Mouse (Mus musculus): Measurements from ENCODE around the gene Acss3.

- TF ChIP-seq CTCF (IDR thresholded peaks at IDR 0.05; ENCODE audit: insufficient read depth, low read depth, low read length) (no peak), POLR2A (IDR thresholded peaks at IDR 0.05; ENCODE audit: insufficient read depth, low read depth, low read length) (no peak)
Measured at GRCm38 (mm10) chr10:107039211-107039610, 84.3 kb downstream of the Acss3 start.

All from olfactory bulb, adult 2 months (tissue).